Mouse (Mus musculus) bone marrow, adult 2 months (tissue): ENCODE data around the gene Jph2.

Experiments
- CTCF ChIP-seq: fragments of 200-500 bp; IDR thresholded peaks from 2 replicates; pipeline ENCODE4 v1.5.1; 2011; ENCODE audit warnings: low read length, control low read depth; ENCODE audit not compliant: control insufficient read depth, insufficient read depth
- POLR2A ChIP-seq: fragments of 200-500 bp; IDR thresholded peaks from 2 replicates; pipeline ENCODE4 v1.6.1; 2011; ENCODE audit warnings: low read depth, mild to moderate bottlenecking, control low read depth, low read length, borderline replicate concordance; ENCODE audit not compliant: control insufficient read depth

DNA sequence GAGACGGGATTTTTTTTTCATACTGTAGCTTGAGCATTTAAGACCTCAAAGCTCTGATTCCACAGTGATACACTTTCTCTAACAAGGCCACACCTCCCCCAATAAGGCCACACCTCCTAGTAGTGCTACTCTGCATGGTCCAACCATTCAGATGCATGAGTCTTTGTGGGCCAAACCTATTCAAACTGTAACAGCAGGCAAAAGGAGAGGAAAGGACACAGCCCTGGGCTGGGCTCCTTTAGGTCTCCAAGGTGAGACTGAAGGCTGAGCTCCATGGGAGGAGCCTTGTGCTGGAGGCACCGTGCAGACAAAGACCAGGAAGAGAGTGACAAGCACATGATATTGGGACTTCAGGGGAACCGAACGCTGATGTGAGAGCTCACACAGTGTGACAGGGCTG, 80.5 kb downstream of the Jph2 start:
- no peak for TF ChIP-seq CTCF
- no peak for TF ChIP-seq POLR2A
